Mouse (Mus musculus) spleen, postnatal 14 days (tissue): Measurements from ENCODE around the gene Trpm4.
"Not testable (repeated sequence)": the region's sequence is repeated elsewhere in the genome, so short reads cannot be mapped to it uniquely, and the experiment has no call there.

Experiments
- DNase-seq, 2 experiments: peaks; one replicate each; pipeline ENCODE4 v3.0.0; 2021 to 2022; ENCODE audit warnings: low spot score in 2 of 2

Gene Trpm4

DNA sequence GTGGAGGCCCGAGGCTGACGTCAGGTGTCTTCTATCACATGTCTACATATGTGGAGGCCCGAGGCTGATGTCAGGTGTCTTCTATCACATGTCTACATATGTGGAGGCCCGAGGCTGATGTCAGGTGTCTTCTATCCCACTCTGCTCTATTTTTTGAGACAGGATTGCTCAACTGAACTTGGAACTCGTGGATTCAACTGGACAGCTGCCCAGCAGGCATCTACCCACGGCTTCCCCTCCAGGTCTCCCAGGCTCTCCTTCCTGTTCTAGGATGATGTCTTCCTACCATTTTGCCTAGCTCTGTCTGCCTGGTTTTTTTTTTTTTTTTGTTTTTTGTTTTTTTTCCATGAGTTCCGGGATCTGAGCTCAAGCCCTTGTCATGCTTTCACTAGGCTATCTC, 77.8 kb downstream of the Trpm4 start:
- not testable (repeated sequence) for DNase-seq

DNA sequence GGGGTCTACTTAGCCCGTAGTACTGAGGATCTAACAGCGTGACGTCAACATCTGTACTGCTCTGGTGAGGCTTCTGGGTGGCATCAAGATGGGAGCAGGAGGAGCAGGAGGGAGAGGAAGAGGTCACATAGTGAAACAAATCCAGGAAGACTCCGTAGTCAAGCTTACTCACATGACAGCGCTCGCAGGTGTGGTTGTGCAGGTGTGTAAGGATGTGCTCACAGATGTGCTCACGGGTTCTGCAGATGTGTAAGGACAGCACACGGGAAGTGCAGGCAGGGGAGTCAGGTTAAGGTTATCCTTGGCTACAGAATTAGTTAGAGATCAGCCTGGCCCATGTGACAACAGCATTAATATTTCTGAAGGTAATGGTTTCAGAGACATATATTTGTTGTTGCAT, 79.8 kb downstream of the Trpm4 start:
- peak in 1 of 2 experiments; percentile 2 for DNase-seq
